Mouse (Mus musculus) adrenal gland, adult 10 weeks (tissue): ENCODE measurements around the gene Mindy2. TPM values are rescaled to one million over a fixed set of nuclear protein-coding genes. Genes with fewer than 3 reads are reported as not detected.

Source experiments
- polyA plus RNA-seq: library from polyadenylated mRNA; stranded (reverse); fragments of 350-450 nt; fragmentation: Illumina TruSeq; extraction: RNeasy Lipid Tissue Mini Kit (QIAGEN cat#74804); gene quantifications from one replicate; pipeline ENCODE4 v1.2.3, GENCODE M21; 2014; ENCODE audit warnings: low read depth, low replicate concordance

Gene Mindy2
- 46.1 TPM for polyA plus RNA-seq

DNA sequence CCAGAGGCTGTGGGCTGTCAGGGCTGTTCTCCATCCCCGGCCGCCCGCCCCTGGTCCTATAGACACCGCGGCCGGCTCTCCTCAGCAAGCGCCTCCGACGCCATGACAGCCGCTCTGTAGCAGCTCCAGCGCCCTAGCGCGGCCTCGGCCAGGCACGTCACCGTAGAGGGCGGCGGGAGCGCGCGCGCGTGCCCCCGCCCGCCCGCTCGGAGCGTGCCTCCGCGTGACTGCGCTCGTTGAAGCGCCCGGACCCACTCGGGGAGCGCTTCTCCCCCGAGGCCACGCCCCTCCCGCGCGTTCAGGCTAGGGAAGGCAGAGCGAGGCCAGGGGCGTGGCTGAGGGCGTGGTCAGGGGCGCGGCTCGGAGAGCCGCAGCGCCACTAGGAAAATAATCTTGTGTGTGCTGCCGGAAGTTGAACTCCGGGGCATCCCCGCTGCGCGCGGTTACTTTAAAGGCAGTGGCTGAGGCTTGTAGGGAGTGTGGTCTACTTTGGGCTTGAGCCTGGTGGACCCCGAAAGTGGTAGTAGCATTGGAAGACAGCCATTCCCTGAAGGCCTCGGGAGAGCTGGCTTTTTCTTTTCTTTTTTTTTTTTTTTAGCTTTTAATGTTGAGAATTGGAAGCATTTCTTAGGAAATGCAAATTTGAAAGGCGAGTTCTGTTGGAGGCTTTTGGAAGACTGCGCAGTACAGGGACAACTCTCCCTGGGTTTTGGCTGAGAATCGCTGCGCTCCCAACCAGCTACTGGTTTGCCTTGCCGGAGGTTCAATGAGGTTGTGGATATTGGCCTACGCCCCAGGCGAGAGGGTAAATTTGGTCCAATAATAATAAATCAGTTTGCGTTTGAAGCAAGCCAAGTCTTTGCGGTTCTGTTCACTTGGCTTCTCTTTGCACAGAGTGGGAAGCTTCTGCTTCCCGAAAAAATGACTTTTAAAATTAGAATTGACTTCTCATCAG, at the start of gene Mindy2:
Mindy2 (minus strand) TSS at position 162 of the 955 bp plus-strand sequence.

DNA sequence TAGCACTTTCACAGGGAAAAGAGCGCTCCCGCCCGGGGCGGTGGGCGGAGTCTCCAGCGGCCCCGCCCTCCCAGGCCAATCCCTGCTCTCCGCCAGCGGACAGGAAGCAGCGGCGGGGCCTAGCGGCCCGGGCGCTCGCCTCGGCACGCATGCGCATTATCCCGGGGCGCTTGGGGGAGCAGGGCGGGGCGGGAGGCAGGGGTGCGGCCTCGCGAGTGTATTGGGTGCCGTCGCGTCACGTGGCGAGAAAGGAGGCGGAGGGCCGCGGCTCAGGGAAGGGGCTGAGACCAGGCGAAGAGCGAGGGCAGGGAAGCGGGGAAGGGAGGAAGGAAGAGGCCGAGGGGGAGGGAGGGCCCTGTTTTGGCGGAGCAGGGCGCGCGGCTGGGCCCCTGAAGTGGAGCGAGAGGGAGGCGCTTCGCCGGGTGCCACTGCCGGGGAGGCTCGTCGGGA, 21.7 kb upstream of the Mindy2 start, which contains the start of gene Adam10:
Adam10 (plus strand) TSS at position 316 of the 450 bp plus-strand sequence.

GRCm38 (mm10) chr9:70656130-70657007, 605 bp downstream of the Mindy2 start, which contains the start of gene Gm10642:
Gene Gm10642 (plus strand): TSS chr9:70656251.

Other genes starting within 250 kb of the Mindy2 start
- 2.4 TPM for gene Ccnb2, start 235.6 kb downstream of the Mindy2 start, polyA plus RNA-seq
- gene Rnf111, start 153.4 kb downstream of the Mindy2 start, polyA plus RNA-seq, result 61.2 TPM
- gene Sltm, start 114.4 kb downstream of the Mindy2 start, polyA plus RNA-seq, result 77.2 TPM
- gene Gm10642, start 923 bp downstream of the Mindy2 start, polyA plus RNA-seq, result not detected
- 156 TPM for gene Adam10, start 21.8 kb upstream of the Mindy2 start, polyA plus RNA-seq